In the genomic region with DNA sequence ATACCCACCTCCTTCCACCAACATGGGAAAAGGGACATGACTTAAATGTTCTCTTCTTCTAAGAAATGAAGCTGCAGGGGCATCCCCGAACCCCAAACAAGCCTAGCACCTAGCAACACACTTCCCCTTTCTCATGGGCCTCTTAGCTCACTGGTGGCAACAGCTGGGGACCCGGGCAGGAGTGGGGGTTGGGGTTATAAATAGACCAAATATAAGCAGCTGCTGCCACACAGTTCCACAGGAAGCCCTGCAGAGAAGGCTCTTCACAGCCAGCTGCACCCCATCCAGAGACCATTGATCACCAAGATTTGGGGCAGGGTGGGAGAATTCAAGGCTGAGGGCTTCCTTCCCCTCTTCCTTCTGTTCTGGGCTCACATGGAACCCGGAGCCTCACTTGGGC, we compare ENCODE assay signal across 8 mouse cellular contexts. TPM values are rescaled to one million over a fixed set of nuclear protein-coding genes. Genes with fewer than 3 reads are reported as not detected.
DNase-seq lines count a peak whose midpoint lies in the region; ATAC-seq lines count a peak whose summit lies in the region.

No protein-coding gene starts in this region.

- no peak overlapping the region for H3K4me3 ChIP-seq in embryonic facial prominence, embryonic 12.5 days
- no peak overlapping the region for H3K4me3 ChIP-seq in embryonic facial prominence, embryonic 10.5 days
- no peak overlapping the region for H3K4me3 ChIP-seq in forebrain, embryonic 14.5 days (ENCODE audit: low read depth, low read length)

- H3K27ac ChIP-seq in embryonic facial prominence, embryonic 12.5 days, result no peak overlapping the region
- H3K27ac ChIP-seq in embryonic facial prominence, embryonic 10.5 days (replicated peaks), result no peak overlapping the region
- no peak overlapping the region for H3K27ac ChIP-seq in forebrain, embryonic 14.5 days (ENCODE audit: low read depth, low read length)

- no peak overlapping the region for H3K9ac ChIP-seq in embryonic facial prominence, embryonic 12.5 days
- H3K9ac ChIP-seq in forebrain, embryonic 14.5 days (ENCODE audit: low read length), result no peak overlapping the region

- no peaks in the 10 kb centered on the region for H3K36me3 ChIP-seq in embryonic facial prominence, embryonic 12.5 days
- H3K36me3 ChIP-seq in embryonic facial prominence, embryonic 10.5 days (replicated peaks), result no peaks in the 10 kb centered on the region
- H3K36me3 ChIP-seq in splenic B cell, adult 2 months (ENCODE audit: control insufficient read depth, insufficient read depth, low read length, poor library complexity, severe bottlenecking), result no peaks in the 10 kb centered on the region
- H3K36me3 ChIP-seq in forebrain, embryonic 14.5 days (ENCODE audit: control insufficient read depth, insufficient read depth, low read length), result no peaks in the 10 kb centered on the region

- no peak for DNase-seq in embryonic facial prominence, embryonic 10.5 days (ENCODE audit: low spot score)
- DNase-seq in lung, postnatal 10 days, result peak; percentile 86
- DNase-seq in splenic B cell, adult 2 months (ENCODE audit: low read depth, low spot score), result peak; percentile 98
- DNase-seq in yolk sac, embryonic 10.5 days (ENCODE audit: low spot score), result no peak
- no peak for DNase-seq in forebrain, embryonic 14.5 days (ENCODE audit: low spot score)

- H3K27me3 ChIP-seq in embryonic facial prominence, embryonic 12.5 days, result peaks cover 16% of the 10 kb centered on the region
- H3K27me3 ChIP-seq in embryonic facial prominence, embryonic 10.5 days (replicated peaks; ENCODE audit: low read depth, poor library complexity, severe bottlenecking), result peaks cover 52% of the 10 kb centered on the region
- H3K27me3 ChIP-seq in splenic B cell, adult 2 months (ENCODE audit: control insufficient read depth, insufficient read depth, low read length, poor library complexity, severe bottlenecking), result no peaks in the 10 kb centered on the region
- peaks cover 11% of the 10 kb centered on the region for H3K27me3 ChIP-seq in forebrain, embryonic 14.5 days (replicated peaks; ENCODE audit: control insufficient read depth, insufficient read depth, low read length)

- no peaks in the 10 kb centered on the region for H3K9me3 ChIP-seq in embryonic facial prominence, embryonic 12.5 days
- no peaks in the 10 kb centered on the region for H3K9me3 ChIP-seq in embryonic facial prominence, embryonic 10.5 days
- H3K9me3 ChIP-seq in forebrain, embryonic 14.5 days (replicated peaks; ENCODE audit: control insufficient read depth, low read length), result no peaks in the 10 kb centered on the region

- 61% methylated on average over 3 of the region's 3 CpGs for WGBS in embryonic facial prominence, embryonic 12.5 days
- WGBS in embryonic facial prominence, embryonic 10.5 days, result 61% methylated on average over 3 of the region's 3 CpGs
- 64% methylated on average over 3 of the region's 3 CpGs for WGBS in forebrain, embryonic 14.5 days

- ATAC-seq in embryonic facial prominence, embryonic 12.5 days (ENCODE audit: insufficient number of reproducible peaks, insufficient read depth, low FRiP score, low TSS enrichment), result peak; percentile 52; the same call in 1 of the 2 replicates
- peak; percentile 89 for ATAC-seq in common myeloid progenitor, adult 5-6 weeks (replicated peaks; ENCODE audit: low read depth, poor library complexity, severe bottlenecking)
- ATAC-seq in hematopoietic stem cell, adult 5-6 weeks (replicated peaks in 1 of 2; ENCODE audit: insufficient read depth in 1 of 2, low FRiP score in 2 of 2, low TSS enrichment in 1 of 2, low read depth in 1 of 2, poor library complexity in 2 of 2, severe bottlenecking in 2 of 2), result peak; percentile 90 to 91
- ATAC-seq in forebrain, embryonic 14.5 days, result no peak

- H3K4me2 ChIP-seq in embryonic facial prominence, embryonic 12.5 days (replicated peaks), result no peak overlapping the region
- no peak overlapping the region for H3K4me2 ChIP-seq in forebrain, embryonic 14.5 days (ENCODE audit: low read length)

- H3K4me1 ChIP-seq in embryonic facial prominence, embryonic 12.5 days, result peaks cover 12% of the 10 kb centered on the region; the same call in 1 of the 2 replicates
- H3K4me1 ChIP-seq in embryonic facial prominence, embryonic 10.5 days, result peaks cover 24% of the 10 kb centered on the region
- no peaks in the 10 kb centered on the region for H3K4me1 ChIP-seq in forebrain, embryonic 14.5 days (ENCODE audit: control insufficient read depth, insufficient read depth, low read length)

RNA-seq across cellular contexts. Expression of a gene that starts 7.6 kb away (rescaled TPM):
- polyA plus RNA-seq in embryonic facial prominence, embryonic 12.5 days (2016; fragmentation: Nextera tagmentation; extraction: Ambion mirVana), result 24.7 and 26.0 TPM in 2 replicates
- polyA plus RNA-seq in embryonic facial prominence, embryonic 10.5 days (2016; fragmentation: Nextera tagmentation; extraction: Ambion mirVana), result 7.8 and 11.5 TPM in 2 replicates
- 15.0 and 15.2 TPM in 2 replicates for total RNA-seq in common myeloid progenitor, adult 5-6 weeks (2017)
- total RNA-seq in hematopoietic stem cell, adult 5-6 weeks (2017), result 23.2 and 24.9 TPM in 2 replicates
- 9.3 and 12.4 TPM in 2 replicates for polyA plus RNA-seq in forebrain, embryonic 14.5 days (2014; fragmentation: Nextera tagmentation; extraction: Ambion mirVana)

RNA-seq across cellular contexts. Expression of a gene that starts 33.7 kb away (rescaled TPM):
- polyA plus RNA-seq in embryonic facial prominence, embryonic 12.5 days (2016; fragmentation: Nextera tagmentation; extraction: Ambion mirVana), result 147 and 152 TPM in 2 replicates
- polyA plus RNA-seq in embryonic facial prominence, embryonic 10.5 days (2016; fragmentation: Nextera tagmentation; extraction: Ambion mirVana), result 286 and 311 TPM in 2 replicates
- total RNA-seq in common myeloid progenitor, adult 5-6 weeks (2017), result 109 and 124 TPM in 2 replicates
- total RNA-seq in hematopoietic stem cell, adult 5-6 weeks (2017), result 61.0 and 66.9 TPM in 2 replicates
- polyA plus RNA-seq in forebrain, embryonic 14.5 days (2014; fragmentation: Nextera tagmentation; extraction: Ambion mirVana), result 120 and 133 TPM in 2 replicates

RNA-seq across cellular contexts. Expression of a gene that starts 49.7 kb away (rescaled TPM):
- polyA plus RNA-seq in embryonic facial prominence, embryonic 12.5 days (2016; fragmentation: Nextera tagmentation; extraction: Ambion mirVana), result 35.1 and 36.1 TPM in 2 replicates
- 30.3 and 30.9 TPM in 2 replicates for polyA plus RNA-seq in embryonic facial prominence, embryonic 10.5 days (2016; fragmentation: Nextera tagmentation; extraction: Ambion mirVana)
- total RNA-seq in common myeloid progenitor, adult 5-6 weeks (2017), result 34.4 and 63.9 TPM in 2 replicates
- total RNA-seq in hematopoietic stem cell, adult 5-6 weeks (2017), result 67.6 and 83.1 TPM in 2 replicates
- polyA plus RNA-seq in forebrain, embryonic 14.5 days (2014; fragmentation: Nextera tagmentation; extraction: Ambion mirVana), result 20.9 and 21.9 TPM in 2 replicates

Comparison
In these comparisons a context has a peak if more than half of its experiments do, and no peak if none do; other contexts are left out.
1. DNase-seq: peak in lung, postnatal 10 days (single experiment) and splenic B cell, adult 2 months (single experiment); none in embryonic facial prominence, embryonic 10.5 days (single experiment), yolk sac, embryonic 10.5 days (single experiment) and forebrain, embryonic 14.5 days (single experiment).